Mouse (Mus musculus) C2C12 (cell line): ENCODE results near the gene Coq8a. TPM values are rescaled to one million over a fixed set of nuclear protein-coding genes. Genes with fewer than 3 reads are reported as not detected.

ENCODE experiments used
- H3K27me3 ChIP-seq: one replicate; pipeline ENCODE4 v1.6.1; 2011; ENCODE audit not compliant: control insufficient read depth, insufficient read depth, insufficient read length
- H3K36me3 ChIP-seq: one replicate; pipeline ENCODE4 v1.6.1; 2011; ENCODE audit not compliant: control insufficient read depth, insufficient read depth
- H3K4me3 ChIP-seq: one replicate; pipeline ENCODE4 v1.5.1; 2011; ENCODE audit warnings: mild to moderate bottlenecking, control low read depth; ENCODE audit not compliant: poor library complexity, insufficient read depth, severe bottlenecking
- H3K79me2 ChIP-seq: one replicate; pipeline ENCODE4 v1.6.1; 2011; ENCODE audit not compliant: control insufficient read depth, insufficient read depth
- H3K79me3 ChIP-seq: one replicate; pipeline ENCODE4 v1.6.1; 2011; ENCODE audit warnings: low read depth, control low read depth
- H3ac ChIP-seq: one replicate; pipeline ENCODE3; 2011; ENCODE audit warnings: low read depth; ENCODE audit not compliant: control insufficient read depth, insufficient read length
- CEBPB ChIP-seq: IDR thresholded peaks from one replicate; pipeline ENCODE4 v1.6.1; 2011; ENCODE audit warnings: low read depth, mild to moderate bottlenecking, control low read depth, moderate library complexity
- CTCF ChIP-seq: IDR thresholded peaks from one replicate; pipeline ENCODE4 v1.5.1; 2011; ENCODE audit not compliant: control insufficient read depth, insufficient read depth, insufficient read length
- FOSL1 ChIP-seq: IDR thresholded peaks from one replicate; pipeline ENCODE4 v1.8.0; 2011; ENCODE audit warnings: mild to moderate bottlenecking, low read length; ENCODE audit not compliant: poor library complexity, insufficient read depth, severe bottlenecking
- MAX ChIP-seq: IDR thresholded peaks from one replicate; pipeline ENCODE4 v1.6.1; 2011; ENCODE audit warnings: mild to moderate bottlenecking, control low read depth
- MYOD1 ChIP-seq: IDR thresholded peaks from one replicate; pipeline ENCODE4 v1.6.1; 2011; ENCODE audit warnings: low read depth; ENCODE audit not compliant: control insufficient read depth, insufficient read length
- MYOG ChIP-seq: IDR thresholded peaks from one replicate; pipeline ENCODE4 v1.6.1; 2011; ENCODE audit not compliant: control insufficient read depth, insufficient read length; ENCODE audit errors: extremely low read depth
- USF1 ChIP-seq: IDR thresholded peaks from one replicate; pipeline ENCODE4 v1.6.1; 2011; ENCODE audit warnings: low read depth, mild to moderate bottlenecking, control low read depth, moderate library complexity
- polyA plus RNA-seq: library from polyadenylated mRNA; unstranded; fragments of >200 nt; fragmentation: generic; extraction: Trizol; gene quantifications from one replicate; pipeline ENCODE4 v1.2.1, GENCODE M21; 2012; ENCODE audit warnings: missing spikeins

Coq8a gene
- polyA plus RNA-seq, 1 experiment: 0.21 TPM

DNA sequence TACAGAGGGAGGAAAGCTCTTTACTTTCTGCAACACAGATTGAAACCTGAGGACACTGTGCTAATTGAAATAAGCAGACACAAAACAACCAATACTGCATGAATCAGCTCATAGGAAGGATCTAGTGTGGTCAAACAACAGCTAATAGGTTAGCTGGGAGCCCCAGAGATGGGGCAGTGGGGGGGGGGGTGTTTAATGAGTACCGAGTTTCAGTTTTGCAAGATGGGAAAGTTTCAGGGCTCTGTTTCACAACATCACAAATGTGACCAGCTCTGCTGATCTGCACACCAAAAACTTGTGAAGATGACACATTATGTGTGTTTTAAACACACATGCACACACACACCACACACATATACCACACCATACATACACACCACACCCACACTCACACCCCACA, 22.6 kb upstream of the Coq8a start:
- H3K79me3 ChIP-seq: no peaks in the 10 kb centered on the region
- no peaks in the 10 kb centered on the region for H3K36me3 ChIP-seq
- TF ChIP-seq CTCF (no peak), MAX (no peak), MYOD1 (no peak), CEBPB (no peak), USF1 (no peak), MYOG (no peak)
- H3K4me3 ChIP-seq: no peak overlapping the region
- H3K27me3 ChIP-seq: peaks cover 36% of the 10 kb centered on the region
- H3K79me2 ChIP-seq: no peaks in the 10 kb centered on the region
- no peak overlapping the region for H3ac ChIP-seq

DNA sequence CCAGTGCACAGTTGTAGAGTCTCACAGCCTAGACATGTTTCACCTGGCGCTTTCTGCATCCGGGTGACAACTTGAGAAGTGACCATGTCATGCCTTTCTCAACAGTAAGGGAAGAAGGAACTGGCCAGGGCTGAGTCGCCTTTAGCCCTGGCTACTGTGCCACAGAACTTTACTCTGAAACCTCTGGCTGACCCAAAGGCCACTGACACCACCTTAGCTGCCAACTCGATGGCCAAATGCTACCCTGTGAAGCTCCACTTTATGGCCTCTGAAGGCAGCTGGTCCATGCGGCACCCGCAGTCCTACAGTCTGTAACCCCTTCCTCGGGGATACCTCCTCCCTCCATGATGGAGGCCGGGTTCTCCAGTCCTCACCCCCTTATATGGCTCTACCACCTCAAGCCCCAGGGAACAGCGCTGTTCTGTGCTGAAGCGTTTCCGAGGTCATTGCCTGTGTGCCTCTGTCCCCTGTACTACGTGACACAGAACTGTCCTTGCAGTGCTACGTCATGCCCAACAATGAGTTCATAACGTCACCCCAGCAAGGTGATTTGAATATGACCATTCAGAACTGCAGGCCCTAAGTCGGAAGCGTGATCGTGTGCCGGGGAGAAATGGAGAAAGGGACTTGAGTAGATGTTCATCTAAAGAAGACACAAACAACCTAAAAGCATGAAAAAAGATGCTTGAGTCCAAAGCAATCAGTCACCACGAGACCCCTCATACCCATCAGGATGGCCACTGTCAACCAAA, 21.6 kb upstream of the Coq8a start:
- Histone ChIP-seq H3K4me3 (no peak overlapping the region), H3ac (no peak overlapping the region), H3K79me3 (no peaks in the 10 kb centered on the region), H3K27me3 (peaks cover 44% of the 10 kb centered on the region), H3K36me3 (no peaks in the 10 kb centered on the region), H3K79me2 (no peaks in the 10 kb centered on the region)
- TF ChIP-seq CTCF: no peak
- TF ChIP-seq MAX: no peak
- no peak for TF ChIP-seq MYOD1
- TF ChIP-seq CEBPB: no peak
- TF ChIP-seq MYOG: no peak
- TF ChIP-seq USF1: no peak
- no peak for TF ChIP-seq FOSL1

DNA sequence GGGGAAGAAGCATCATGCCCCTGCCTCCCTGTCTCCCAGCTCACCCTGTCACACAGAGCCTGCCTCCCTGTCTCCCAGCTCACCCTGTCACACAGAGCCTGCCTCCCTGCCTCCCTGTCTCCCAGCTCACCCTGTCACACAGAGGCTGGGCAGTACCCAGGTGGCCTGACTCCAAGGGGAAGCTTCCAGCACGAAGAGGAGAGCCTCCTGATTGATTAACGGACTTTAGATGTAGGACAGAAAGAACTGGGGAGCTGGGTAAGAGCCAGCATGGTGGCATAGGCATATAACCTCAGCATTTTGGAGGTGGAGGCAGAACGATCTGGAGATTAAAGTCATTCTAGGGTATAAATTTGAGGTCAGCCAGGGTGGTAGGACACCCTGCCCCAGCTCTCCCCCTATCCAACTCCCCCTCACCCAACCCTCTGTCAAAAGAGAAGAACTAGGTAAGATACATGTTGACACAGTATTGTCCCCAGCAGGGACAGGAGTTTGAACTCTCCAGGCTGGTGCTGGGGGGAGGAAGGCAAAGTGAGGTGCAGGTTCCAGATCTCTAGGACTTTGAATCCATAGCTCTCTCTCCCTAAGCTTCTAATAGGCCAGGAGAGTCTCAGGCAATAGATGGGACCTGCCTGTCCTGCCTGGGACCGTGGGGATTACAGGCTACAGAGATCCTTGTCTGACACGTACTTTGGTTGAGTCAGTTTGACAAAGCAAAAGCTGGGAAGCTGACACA, 17.3 kb upstream of the Coq8a start:
- Histone ChIP-seq H3K79me2 (no peaks in the 10 kb centered on the region), H3ac (no peak overlapping the region), H3K4me3 (no peak overlapping the region), H3K79me3 (no peaks in the 10 kb centered on the region), H3K27me3 (peaks cover 30% of the 10 kb centered on the region), H3K36me3 (no peaks in the 10 kb centered on the region)
- no peak for TF ChIP-seq USF1

DNA sequence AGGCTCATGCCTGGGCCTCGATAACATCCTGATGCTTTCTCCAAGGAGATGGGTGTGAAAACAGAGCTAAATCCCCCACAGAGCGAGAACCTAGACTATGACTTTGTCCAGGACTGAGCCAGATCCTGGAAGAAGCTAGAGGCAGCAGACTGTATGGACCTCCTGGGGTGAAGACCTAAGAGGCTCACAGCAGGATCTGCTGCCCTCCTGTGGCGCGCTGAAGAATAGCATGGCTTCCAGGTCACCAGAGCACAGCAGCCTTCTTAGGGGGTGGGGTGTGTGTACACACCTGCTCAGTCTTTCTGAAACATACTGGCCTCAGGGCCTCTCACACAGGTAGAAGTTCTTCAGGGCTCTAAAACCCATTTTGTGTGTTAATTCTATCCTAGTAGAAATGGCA, 15.6 kb upstream of the Coq8a start:
- Histone ChIP-seq H3K36me3 (no peaks in the 10 kb centered on the region), H3K4me3 (no peak overlapping the region), H3K79me3 (no peaks in the 10 kb centered on the region), H3K27me3 (peaks cover 14% of the 10 kb centered on the region), H3ac (no peak overlapping the region), H3K79me2 (no peaks in the 10 kb centered on the region)
- no peak for TF ChIP-seq MAX
- TF ChIP-seq CTCF: peak; percentile 93
- TF ChIP-seq CEBPB: no peak
- no peak for TF ChIP-seq MYOG
- TF ChIP-seq FOSL1: no peak

DNA sequence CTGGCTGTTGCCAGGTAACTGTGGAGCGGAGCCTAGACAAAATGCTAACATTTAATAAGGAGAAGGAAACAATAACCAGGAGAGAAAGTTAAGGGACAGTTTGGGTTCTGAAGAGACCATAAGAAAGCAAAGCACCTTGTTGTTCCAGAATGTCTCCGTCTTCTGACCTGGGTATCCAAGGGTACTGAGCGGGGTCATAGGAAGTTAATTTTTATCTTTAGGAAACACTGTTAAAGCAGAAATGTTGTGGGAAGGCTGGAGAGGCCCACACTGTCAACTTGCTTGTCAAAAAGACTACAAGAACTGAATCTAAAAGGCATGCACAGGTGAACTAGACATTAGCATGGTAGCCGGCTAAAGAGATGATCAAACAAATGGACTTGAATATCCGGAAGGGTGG, 13.5 kb upstream of the Coq8a start:
- no peak overlapping the region for H3ac ChIP-seq
- H3K79me3 ChIP-seq: no peaks in the 10 kb centered on the region
- H3K4me3 ChIP-seq: no peak overlapping the region
- TF ChIP-seq FOSL1: no peak
- H3K36me3 ChIP-seq: no peaks in the 10 kb centered on the region
- H3K27me3 ChIP-seq: peaks cover 11% of the 10 kb centered on the region
- H3K79me2 ChIP-seq: no peaks in the 10 kb centered on the region

DNA sequence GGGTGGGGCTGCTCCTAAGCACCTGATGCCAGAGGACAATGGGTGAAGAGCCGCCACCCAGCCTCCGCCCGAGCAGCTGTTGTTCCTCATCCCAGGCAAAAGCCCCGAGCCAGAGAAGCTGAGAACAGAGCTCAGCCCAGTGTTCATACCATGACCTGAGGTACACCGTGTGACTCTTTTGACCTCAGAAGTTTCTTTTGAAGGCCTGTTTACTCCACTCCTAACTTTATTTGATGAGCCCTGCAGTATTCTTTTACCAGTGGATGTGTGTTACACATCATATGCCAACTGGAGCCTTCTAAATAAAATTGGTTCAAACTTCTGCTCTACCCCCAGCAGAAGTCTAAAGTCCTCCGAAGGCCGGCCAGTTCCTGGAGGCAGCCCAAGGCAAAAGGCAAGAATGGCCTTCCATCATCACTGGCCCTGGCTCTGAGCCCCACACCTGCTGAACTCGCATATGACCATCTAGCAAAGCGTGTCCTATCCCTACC, 11.4 kb upstream of the Coq8a start:
- H3K36me3 ChIP-seq: no peaks in the 10 kb centered on the region
- H3K79me3 ChIP-seq: no peaks in the 10 kb centered on the region
- H3K4me3 ChIP-seq: no peak overlapping the region
- peaks cover 12% of the 10 kb centered on the region for H3K27me3 ChIP-seq
- TF ChIP-seq MYOG (no peak), MAX (no peak), CEBPB (no peak), USF1 (no peak)
- H3ac ChIP-seq: no peak overlapping the region
- H3K79me2 ChIP-seq: no peaks in the 10 kb centered on the region
